Mouse (Mus musculus): ENCODE measurements at regions not wholly inside any gene's neighbourhood (a gene's known extent, or its start where the extent isn't known, plus 50 kb on each side); places are given as distances from the start of the nearest gene placed in this dataset.

DNA sequence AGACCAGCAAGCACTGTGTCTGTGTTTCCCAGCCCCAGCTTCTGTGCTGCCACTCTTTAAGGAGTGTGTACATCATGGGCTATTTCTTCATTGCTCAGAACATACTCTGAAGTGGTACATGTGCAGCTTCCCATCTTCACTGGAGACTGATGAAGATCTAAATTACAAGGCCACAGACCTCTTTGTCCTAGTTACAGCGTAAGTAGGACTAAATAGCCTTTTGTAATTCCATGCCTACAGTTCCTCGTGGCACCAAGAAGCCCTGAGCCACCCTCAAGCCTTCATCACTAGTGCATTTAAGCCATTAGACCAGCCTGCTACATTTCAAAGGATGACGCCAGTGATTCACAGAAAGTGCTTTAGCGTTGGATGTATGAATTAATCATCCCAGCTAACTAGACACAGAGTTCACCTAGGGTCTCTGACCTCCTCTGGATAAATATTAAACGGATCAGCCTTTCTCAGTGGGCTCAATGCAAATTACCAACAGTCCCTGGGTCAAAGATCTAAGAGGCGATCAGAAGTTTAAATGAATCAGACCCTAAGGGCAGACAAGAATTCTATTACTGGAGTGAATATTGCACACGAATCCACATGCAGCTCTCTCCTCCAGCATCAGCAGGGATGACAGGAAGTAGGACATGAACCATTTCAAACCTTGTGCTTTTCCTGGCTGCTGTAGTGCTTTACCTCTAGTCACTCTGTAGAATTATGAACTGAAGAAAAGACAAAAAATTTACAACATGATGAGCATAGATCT is 123.0 kb upstream of the Kcnh8 start:
- TF ChIP-seq POLR2A (IDR thresholded peaks at IDR 0.05; ENCODE audit: low read depth, low read length) (no peak), CTCF (conservative IDR thresholded peaks at IDR 0.05; ENCODE audit: insufficient read depth, insufficient read length, low read depth, low read length) (no peak)
